Mouse (Mus musculus) liver, postnatal 0 days (tissue): ENCODE results near the gene Ccl6.

ENCODE experiments used
- CTCF ChIP-seq: sonication (generic); IDR thresholded peaks from 2 replicates; pipeline ENCODE4 v1.5.1; 2016; ENCODE audit warnings: antibody characterized with exemption, low read depth
- EP300 ChIP-seq: IDR thresholded peaks from 2 replicates; pipeline ENCODE4 v1.6.1; 2016; ENCODE audit warnings: antibody characterized with exemption, low read depth, mild to moderate bottlenecking

- no peak for TF ChIP-seq CTCF
- TF ChIP-seq EP300, result no peak
Observed at GRCm38 (mm10) chr11:83600576-83600975, 7.7 kb upstream of the Ccl6 start.
